Mouse (Mus musculus): Measurements from ENCODE around the gene Exo1. TPM values are rescaled to one million over a fixed set of nuclear protein-coding genes. Genes with fewer than 3 reads are reported as not detected.

The Exo1 gene
- total RNA-seq, 2 experiments from 2014 or later, result 30.9 to 59.1 TPM

DNA sequence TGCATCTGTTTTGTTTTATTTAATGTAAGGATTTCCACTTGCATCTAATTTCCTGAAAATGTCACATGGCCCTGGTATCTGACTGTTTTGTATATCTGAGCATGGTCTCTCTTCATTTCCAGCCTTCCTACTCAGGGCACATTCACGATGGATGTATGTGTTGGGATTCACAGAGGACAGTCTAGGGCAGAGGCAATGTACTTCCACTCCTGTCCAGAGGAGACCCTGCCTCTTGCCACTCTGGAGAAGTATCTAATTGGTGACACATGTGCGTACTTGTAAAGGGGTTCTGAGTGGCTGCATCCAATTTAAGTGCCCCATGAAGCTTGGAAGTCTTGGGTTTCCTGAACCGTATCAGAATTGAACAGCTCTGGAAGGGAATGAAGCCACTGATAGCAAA is 70.0 kb downstream of the Exo1 start:
- no peak for ATAC-seq (replicated peaks; ENCODE audit: poor library complexity)

DNA sequence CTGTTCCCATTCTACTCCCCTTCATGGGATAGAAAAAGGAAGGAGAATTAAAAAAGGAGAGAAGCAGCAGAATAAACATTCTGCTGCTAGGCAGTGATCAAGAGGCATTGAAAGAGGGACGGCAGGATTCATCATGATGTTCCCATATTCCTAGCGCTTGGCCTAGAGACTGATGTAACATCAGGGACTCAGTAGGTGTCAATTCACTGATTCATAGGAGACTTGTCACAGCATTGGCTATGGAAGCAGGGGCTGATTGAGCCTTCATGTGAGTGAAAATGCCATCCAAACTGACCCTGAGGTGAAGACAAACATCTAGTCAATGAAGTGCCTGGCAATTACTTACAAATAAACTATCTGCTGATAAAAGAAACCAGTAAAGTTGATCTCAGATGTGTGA is 70.5 kb downstream of the Exo1 start:
- ATAC-seq (replicated peaks; ENCODE audit: poor library complexity), result no peak

DNA sequence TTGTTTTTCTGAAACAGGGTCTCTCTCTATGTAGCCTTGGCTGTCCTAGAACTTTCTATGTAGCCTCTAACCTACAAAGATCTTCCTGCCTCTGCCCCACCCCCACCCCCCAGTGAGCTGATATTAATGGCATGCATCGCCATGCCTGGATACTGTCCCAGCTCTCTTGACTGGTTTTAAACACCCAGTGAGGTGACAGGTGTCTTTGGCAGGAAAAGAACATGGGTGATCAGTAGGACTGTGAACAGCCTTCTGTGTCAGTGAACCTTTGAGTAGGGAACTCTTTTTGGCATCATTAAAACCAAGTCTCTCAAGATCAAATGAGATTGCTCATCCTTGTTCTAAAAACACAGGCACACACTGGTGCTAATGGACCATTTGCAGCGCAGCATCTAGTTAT is 81.4 kb downstream of the Exo1 start:
- no peak for ATAC-seq (replicated peaks; ENCODE audit: poor library complexity)

Other genes starting within 250 kb of the Exo1 start
- gene Opn3, start 187.8 kb upstream of the Exo1 start, total RNA-seq (2015), result 0.25 and 0.88 TPM in 2 replicates
- 0.30 and 0.37 TPM in 2 replicates for gene Opn3, start 187.8 kb upstream of the Exo1 start, total RNA-seq (2017)
- 9.6 and 11.8 TPM in 2 replicates for gene Chml, start 187.7 kb upstream of the Exo1 start, total RNA-seq (2015)
- 16.4 and 17.1 TPM in 2 replicates for gene Chml, start 187.7 kb upstream of the Exo1 start, total RNA-seq (2017)
- not detected in 2 replicates for gene Wdr64, start 182.0 kb upstream of the Exo1 start, total RNA-seq (2015)
- gene Wdr64, start 182.0 kb upstream of the Exo1 start, total RNA-seq (2017), result not detected in 2 replicates
- gene Gm38100, start 39.7 kb downstream of the Exo1 start, total RNA-seq (2015), result not detected in 2 replicates
- not detected in 2 replicates for gene Gm38100, start 39.7 kb downstream of the Exo1 start, total RNA-seq (2017)
- gene Rbm8a2, start 98.5 kb downstream of the Exo1 start, total RNA-seq (2015), result 0.10 and 0.32 TPM in 2 replicates
- 0.30 and 0.42 TPM in 2 replicates for gene Rbm8a2, start 98.5 kb downstream of the Exo1 start, total RNA-seq (2017)

All from megakaryocyte progenitor cell, adult 5-6 weeks (primary cell).